Mouse (Mus musculus) embryonic facial prominence, embryonic 14.5 days (tissue): ENCODE results near the gene Cux1. TPM values are rescaled to one million over a fixed set of nuclear protein-coding genes. Genes with fewer than 3 reads are reported as not detected.

ENCODE experiments used
- ATAC-seq: fragments of 200-750 bp; cut with Nextera tagmentation; 2 replicates; pipeline ENCODE4 v1.8.0; 2017; ENCODE audit warnings: low read depth, moderate number of reproducible peaks, moderate TSS enrichment
- DNase-seq: peaks from one replicate; pipeline ENCODE4 v3.0.0-alpha.2; 2015; ENCODE audit warnings: low spot score
- H3K27ac ChIP-seq: fragments of 300-500 bp; sonication (generic); replicated peaks from 2 replicates; pipeline ENCODE4 v1.5.1; 2014; ENCODE audit warnings: low read depth, mild to moderate bottlenecking, low read length, moderate library complexity
- H3K27me3 ChIP-seq: fragments of 300-500 bp; sonication (generic); replicated peaks from 2 replicates; pipeline ENCODE4 v1.6.1; 2014; ENCODE audit warnings: low read length; ENCODE audit not compliant: control insufficient read depth, insufficient read depth
- H3K36me3 ChIP-seq: fragments of 300-500 bp; sonication (generic); 2 replicates; pipeline ENCODE4 v1.6.1; 2014; ENCODE audit warnings: low read length, mixed read lengths; ENCODE audit not compliant: control insufficient read depth, insufficient read depth
- H3K4me1 ChIP-seq: fragments of 300-500 bp; sonication (generic); 2 replicates; pipeline ENCODE4 v1.6.1; 2014; ENCODE audit warnings: antibody characterized with exemption, low read length; ENCODE audit not compliant: control insufficient read depth, insufficient read depth
- H3K4me2 ChIP-seq: fragments of 300-500 bp; sonication (generic); 2 replicates; pipeline ENCODE4 v1.6.1; 2014; ENCODE audit warnings: low read depth, mild to moderate bottlenecking, low read length, moderate library complexity, mixed read lengths
- H3K4me3 ChIP-seq: fragments of 300-500 bp; sonication (generic); 2 replicates; pipeline ENCODE4 v1.5.1; 2014; ENCODE audit warnings: low read depth, mild to moderate bottlenecking, low read length
- H3K9ac ChIP-seq: fragments of 300-500 bp; sonication (generic); 2 replicates; pipeline ENCODE4 v1.6.1; 2014; ENCODE audit warnings: low read depth, mild to moderate bottlenecking, low read length, moderate library complexity, mixed read lengths
- H3K9me3 ChIP-seq: fragments of 300-500 bp; sonication (generic); 2 replicates; pipeline ENCODE4 v1.6.1; 2016; ENCODE audit warnings: low read length; ENCODE audit not compliant: control insufficient read depth
- WGBS: fragments of 180-500 bp; shearing (Covaris S2); extraction: QIAGEN DNeasy Blood & Tissue Kit; methylation state at CpG from one replicate; pipeline ENCODE4 v1.1.7; 2014; 5-methylcytosine and 5-hydroxymethylcytosine counted together
- polyA plus RNA-seq: library from polyadenylated mRNA; unstranded; fragments of >200 nt; fragmentation: Nextera tagmentation; extraction: Ambion mirVana; gene quantifications from 2 replicates; pipeline ENCODE4 v1.2.1, GENCODE M21; 2014

Gene Cux1
- polyA plus RNA-seq, 1 experiment from 2014 or later: 60.6 TPM

GRCm38 (mm10) chr5:136591816-136592499, 24.7 kb upstream of the Cux1 start:
- DNase-seq (no peak), ATAC-seq (no peak)
- Histone ChIP-seq H3K27ac (no peak overlapping the region), H3K4me1 (no peaks in the 10 kb centered on the region), H3K36me3 (no peaks in the 10 kb centered on the region), H3K4me3 (no peak overlapping the region), H3K9ac (no peak overlapping the region), H3K4me2 (no peak overlapping the region), H3K9me3 (no peaks in the 10 kb centered on the region), H3K27me3 (no peaks in the 10 kb centered on the region)
- WGBS: 81% methylated on average over 8 of the region's 8 CpGs

GRCm38 (mm10) chr5:136589002-136589401, 21.7 kb upstream of the Cux1 start:
- H3K36me3 ChIP-seq: no peaks in the 10 kb centered on the region
- DNase-seq (no peak), ATAC-seq (no peak)
- H3K4me1 ChIP-seq: no peaks in the 10 kb centered on the region
- no peak overlapping the region for H3K9ac ChIP-seq
- no peaks in the 10 kb centered on the region for H3K27me3 ChIP-seq
- H3K4me3 ChIP-seq: no peak overlapping the region
- H3K4me2 ChIP-seq: no peak overlapping the region
- 28% methylated on average over 2 of the region's 2 CpGs for WGBS
- H3K27ac ChIP-seq: no peak overlapping the region
- no peaks in the 10 kb centered on the region for H3K9me3 ChIP-seq

- H3K27ac ChIP-seq: no peak overlapping the region
- H3K9ac ChIP-seq: no peak overlapping the region
- H3K9me3 ChIP-seq: no peaks in the 10 kb centered on the region
- no peak for DNase-seq
- H3K4me2 ChIP-seq: no peak overlapping the region
- no peak overlapping the region for H3K4me3 ChIP-seq
- ATAC-seq: no peak
- no peaks in the 10 kb centered on the region for H3K36me3 ChIP-seq
- no peaks in the 10 kb centered on the region for H3K27me3 ChIP-seq
- 70% methylated on average over 3 of the region's 3 CpGs for WGBS
- H3K4me1 ChIP-seq: no peaks in the 10 kb centered on the region
Measured at GRCm38 (mm10) chr5:136588471-136588870, 21.2 kb upstream of the Cux1 start.

- Histone ChIP-seq H3K9me3 (0 out of 2 replicates have a peak, but pooled peaks cover 4% of the 10 kb centered on the region), H3K36me3 (no peaks in the 10 kb centered on the region), H3K4me3 (no peak overlapping the region), H3K9ac (no peak overlapping the region), H3K4me2 (no peak overlapping the region), H3K27ac (no peak overlapping the region), H3K27me3 (peaks cover 33% of the 10 kb centered on the region), H3K4me1 (0 out of 2 replicates have a peak, but pooled peaks cover 3% of the 10 kb centered on the region)
- 26% methylated on average over 4 of the region's 4 CpGs for WGBS
- ATAC-seq: no peak
- no peak for DNase-seq
Measured at GRCm38 (mm10) chr5:136584676-136585285, 17.5 kb upstream of the Cux1 start.

- no peak overlapping the region for H3K4me2 ChIP-seq
- H3K36me3 ChIP-seq: no peaks in the 10 kb centered on the region
- 0 out of 2 replicates have a peak, but pooled peaks cover 3% of the 10 kb centered on the region for H3K4me1 ChIP-seq
- WGBS: 72% methylated on average over 4 of the region's 4 CpGs
- no peak overlapping the region for H3K9ac ChIP-seq
- no peak overlapping the region for H3K27ac ChIP-seq
- ATAC-seq (no peak), DNase-seq (no peak)
- H3K27me3 ChIP-seq: peaks cover 41% of the 10 kb centered on the region
- H3K4me3 ChIP-seq: no peak overlapping the region
- 0 out of 2 replicates have a peak, but pooled peaks cover 4% of the 10 kb centered on the region for H3K9me3 ChIP-seq
Measured at GRCm38 (mm10) chr5:136583666-136584464, 16.6 kb upstream of the Cux1 start.

- Histone ChIP-seq H3K36me3 (no peaks in the 10 kb centered on the region), H3K4me1 (0 out of 2 replicates have a peak, but pooled peaks cover 3% of the 10 kb centered on the region), H3K27me3 (peaks cover 47% of the 10 kb centered on the region), H3K27ac (no peak overlapping the region), H3K9ac (no peak overlapping the region), H3K4me3 (no peak overlapping the region), H3K9me3 (0 out of 2 replicates have a peak, but pooled peaks cover 4% of the 10 kb centered on the region), H3K4me2 (no peak overlapping the region)
- no peak for DNase-seq
- no peak for ATAC-seq
- WGBS: 81% methylated on average over 2 of the region's 2 CpGs
Measured at GRCm38 (mm10) chr5:136583256-136583655, 16.0 kb upstream of the Cux1 start.

GRCm38 (mm10) chr5:136582201-136582600, 14.9 kb upstream of the Cux1 start:
- H3K4me2 ChIP-seq: peak overlapping the region; percentile 34; the same call in 1 of the 2 replicates
- no peak overlapping the region for H3K4me3 ChIP-seq
- 6% methylated on average over 12 of the region's 12 CpGs for WGBS
- no peak for ATAC-seq
- no peak overlapping the region for H3K27ac ChIP-seq
- H3K36me3 ChIP-seq: no peaks in the 10 kb centered on the region
- peaks cover 51% of the 10 kb centered on the region for H3K27me3 ChIP-seq
- DNase-seq: no peak
- 0 out of 2 replicates have a peak overlapping the region, but pooled peaks have one; percentile 10 for H3K9ac ChIP-seq
- 0 out of 2 replicates have a peak, but pooled peaks cover 3% of the 10 kb centered on the region for H3K4me1 ChIP-seq
- H3K9me3 ChIP-seq: 0 out of 2 replicates have a peak, but pooled peaks cover 4% of the 10 kb centered on the region

GRCm38 (mm10) chr5:136581625-136582024, 14.3 kb upstream of the Cux1 start:
- no peak for DNase-seq
- Histone ChIP-seq H3K9ac (no peak overlapping the region), H3K27ac (no peak overlapping the region), H3K4me2 (peak overlapping the region; percentile 34), H3K9me3 (0 out of 2 replicates have a peak, but pooled peaks cover 4% of the 10 kb centered on the region), H3K4me3 (peak overlapping the region; percentile 13), H3K27me3 (peaks cover 54% of the 10 kb centered on the region), H3K36me3 (no peaks in the 10 kb centered on the region), H3K4me1 (0 out of 2 replicates have a peak, but pooled peaks cover 3% of the 10 kb centered on the region)
- 2% methylated on average over 13 of the region's 13 CpGs for WGBS
- peak; percentile 30; the same call in 1 of the 2 replicates for ATAC-seq
